Mouse (Mus musculus) common myeloid progenitor, adult 5-6 weeks (primary cell): Measurements from ENCODE around the gene Zfp553. TPM values are rescaled to one million over a fixed set of nuclear protein-coding genes. Genes with fewer than 3 reads are reported as not detected.
"Not testable (repeated sequence)": the region's sequence is repeated elsewhere in the genome, so short reads cannot be mapped to it uniquely, and the experiment has no call there.

Experiments used
- ATAC-seq: replicated peaks from 2 replicates; pipeline ENCODE4 v1.8.0; 2016; ENCODE audit warnings: low read depth, mild to moderate bottlenecking, moderate TSS enrichment, inconsistent platforms; ENCODE audit not compliant: poor library complexity, severe bottlenecking
- total RNA-seq: library from RNA; stranded (forward); fragments of 200-1000, 187-1606 nt; gene quantifications from 2 replicates; pipeline ENCODE4 v1.2.3, GENCODE M21; 2017

The Zfp553 gene
- total RNA-seq, 1 experiment from 2014 or later = 29.9 TPM

DNA sequence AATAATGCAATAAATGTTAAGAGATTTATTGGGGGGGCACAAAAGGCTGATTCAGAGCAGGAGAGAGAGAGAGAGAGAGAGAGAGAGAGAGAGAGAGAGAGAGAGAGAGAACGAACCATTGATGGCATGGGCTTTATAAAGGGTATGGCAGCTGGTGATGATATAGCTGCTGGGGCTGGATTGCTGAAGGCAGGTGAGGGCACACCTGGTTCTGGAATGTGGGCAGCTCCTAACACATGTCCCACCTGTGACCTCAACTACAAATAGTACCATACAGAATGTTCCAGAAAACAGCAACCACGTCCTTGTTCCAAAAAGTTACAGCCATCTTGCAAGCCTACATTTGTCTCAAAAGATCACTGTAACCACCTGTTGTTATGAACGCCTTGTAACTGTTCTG, 1.5 kb upstream of the Zfp553 start:
- no peak for ATAC-seq

DNA sequence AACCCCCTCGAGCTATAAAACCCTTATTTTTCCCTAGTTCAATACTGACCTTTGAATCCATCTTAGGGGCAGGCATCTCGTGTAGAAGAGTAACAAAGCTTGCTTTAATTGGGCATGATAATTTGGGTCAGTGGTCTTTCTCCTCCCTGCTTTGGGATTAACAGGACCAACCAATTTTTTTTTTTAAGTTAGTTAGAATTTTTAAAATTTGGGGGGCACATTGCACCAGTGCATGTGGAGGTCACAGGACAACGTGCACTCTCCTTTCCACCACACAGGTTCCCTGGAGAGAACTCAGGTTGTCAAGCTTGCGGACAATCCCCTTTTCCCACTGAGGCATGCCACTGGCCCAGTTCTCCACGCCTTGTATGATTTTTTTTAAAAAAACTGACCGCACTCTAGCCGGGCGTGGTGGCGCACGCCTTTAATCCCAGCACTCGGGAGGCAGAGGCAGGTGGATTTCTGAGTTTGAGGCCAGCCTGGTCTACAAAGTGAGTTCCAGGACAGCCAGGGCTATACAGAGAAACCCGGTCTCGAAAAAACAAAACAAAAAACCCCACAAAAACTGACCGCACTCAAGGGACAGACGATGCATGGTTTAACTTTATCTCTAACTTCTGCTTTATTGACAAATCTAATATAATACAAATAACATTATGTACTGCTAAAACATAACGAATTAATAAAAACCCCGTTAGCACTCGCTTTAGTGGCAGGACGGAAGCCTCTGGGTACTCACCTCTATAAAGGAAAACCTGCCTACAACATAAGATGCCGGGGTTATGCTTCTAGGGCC, 837 bp upstream of the Zfp553 start:
- no peak for ATAC-seq

DNA sequence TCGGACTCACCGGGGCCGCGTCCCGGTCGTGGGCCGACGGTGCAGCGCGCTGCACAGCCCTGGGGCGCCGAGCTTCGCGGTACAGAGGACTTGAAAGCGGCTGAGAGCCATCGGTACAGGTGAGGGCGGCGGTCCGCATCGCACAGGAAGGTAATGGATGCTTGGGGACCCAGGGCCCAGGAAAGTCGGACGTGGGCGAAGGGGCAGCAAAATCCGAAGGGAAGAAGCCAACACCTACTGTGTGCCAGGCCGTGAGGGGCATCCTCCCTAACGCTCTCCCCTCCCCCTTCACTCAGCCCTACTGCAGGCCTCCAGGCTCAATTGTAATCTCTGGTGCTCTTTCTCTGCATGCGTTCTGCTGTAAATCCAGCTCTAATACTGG, 498 bp downstream of the Zfp553 start:
- peak; percentile 9; the same call in 1 of the 2 replicates for ATAC-seq

DNA sequence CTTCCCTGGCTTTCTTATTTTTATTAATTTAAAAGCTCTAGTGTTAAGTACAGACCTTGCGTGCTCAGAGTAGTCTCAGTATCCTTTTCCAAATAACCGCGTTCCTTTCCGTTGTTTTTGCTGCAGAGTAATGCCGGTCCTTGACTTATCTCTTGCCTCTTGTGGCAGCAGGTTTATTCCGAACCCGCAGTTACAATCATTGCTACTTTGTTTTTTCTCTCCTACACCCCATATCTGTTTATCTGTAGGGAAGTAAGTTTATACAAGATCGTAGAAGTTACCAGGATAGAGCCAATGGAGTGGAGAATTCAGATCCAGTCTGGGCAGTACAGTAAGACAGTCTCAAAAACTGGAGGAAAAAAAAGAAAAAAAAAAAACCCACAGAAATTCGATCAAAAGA, 904 bp downstream of the Zfp553 start:
- no peak for ATAC-seq

DNA sequence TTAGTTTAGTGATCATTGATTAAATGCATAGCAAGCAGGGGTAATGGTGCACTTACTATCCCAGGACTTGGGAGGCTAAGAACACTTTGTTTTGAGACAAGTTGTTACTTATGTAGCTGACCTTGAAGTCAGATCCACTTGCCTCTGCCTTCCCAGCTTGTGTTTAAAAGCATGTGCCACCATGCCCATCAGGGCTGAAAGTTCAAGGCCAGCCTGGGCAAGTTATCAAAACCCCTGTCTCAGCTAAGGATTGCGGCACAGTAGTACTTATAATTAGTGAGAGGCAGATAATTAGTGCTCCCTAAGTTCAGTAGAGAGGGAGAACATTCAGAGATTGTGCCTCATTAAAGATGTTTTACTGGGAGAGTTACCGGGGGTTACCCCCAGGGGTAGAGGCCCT, 1.9 kb downstream of the Zfp553 start:
- no peak for ATAC-seq

DNA sequence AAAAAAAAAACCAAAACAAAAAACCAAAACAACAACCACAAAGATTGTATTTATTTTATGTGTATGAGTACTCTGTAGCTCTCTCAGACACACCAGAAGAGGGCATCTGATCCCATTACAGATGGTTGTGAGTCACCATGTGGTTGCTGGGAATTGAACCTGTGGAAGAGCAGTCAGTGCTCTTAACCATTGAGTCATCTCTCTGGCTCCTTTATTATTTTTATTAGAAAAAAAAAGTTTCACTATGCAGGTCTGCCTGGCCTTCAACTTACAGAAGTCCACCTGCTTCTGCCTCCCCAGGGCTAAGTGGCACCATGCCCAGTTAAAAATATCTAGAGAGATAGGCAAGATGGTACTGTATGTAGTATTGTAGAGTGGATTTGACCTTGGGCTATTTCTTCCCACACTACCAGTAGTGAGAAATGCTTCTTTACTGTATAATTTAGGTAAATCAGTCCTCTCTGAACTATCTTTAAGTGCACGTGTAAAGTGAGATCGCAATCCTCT, 10.6 kb downstream of the Zfp553 start:
- no peak for ATAC-seq

DNA sequence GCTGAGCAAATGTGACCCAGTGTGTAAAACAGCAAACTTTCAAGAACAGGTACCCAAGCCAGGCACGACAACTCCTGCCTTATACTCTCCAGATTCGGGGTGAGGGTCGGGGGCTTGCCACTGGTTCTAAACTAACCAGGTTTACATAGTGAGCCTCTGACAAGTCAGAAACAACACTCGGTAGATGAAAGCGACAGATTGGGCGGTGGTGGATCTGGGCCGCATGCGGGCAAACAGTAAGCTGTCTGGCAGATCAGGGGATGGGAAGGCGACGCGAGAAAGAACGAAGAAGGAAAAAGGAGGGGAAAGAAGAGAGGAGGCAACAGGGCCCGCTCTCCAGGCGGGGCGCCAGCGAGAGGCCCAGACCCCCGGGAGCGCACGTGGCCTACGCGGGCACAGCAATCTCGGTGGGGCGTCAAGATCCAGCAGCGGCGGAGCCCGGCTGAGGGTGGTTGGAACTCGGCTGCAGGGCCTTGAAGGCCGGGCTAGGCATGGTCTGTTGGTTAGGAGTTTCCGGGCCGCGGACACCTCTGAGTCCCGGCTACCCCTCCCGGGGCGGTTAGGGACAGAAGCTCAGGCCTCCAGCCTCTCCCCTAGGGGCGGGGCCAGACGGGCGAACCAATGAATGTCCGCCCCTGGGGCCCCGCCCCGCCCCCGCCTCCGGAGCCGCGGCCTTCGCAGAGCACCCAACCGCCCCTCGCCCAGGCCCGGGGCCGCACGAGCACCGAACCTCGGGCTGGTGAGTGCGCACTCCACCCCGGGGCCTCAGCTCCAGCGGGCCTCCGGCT, 11.2 kb downstream of the Zfp553 start, which contains the start of gene Zfp771:
Zfp771 (plus strand) TSS at position 405 of the 788 bp plus-strand sequence.
- ATAC-seq = peak; percentile 94

DNA sequence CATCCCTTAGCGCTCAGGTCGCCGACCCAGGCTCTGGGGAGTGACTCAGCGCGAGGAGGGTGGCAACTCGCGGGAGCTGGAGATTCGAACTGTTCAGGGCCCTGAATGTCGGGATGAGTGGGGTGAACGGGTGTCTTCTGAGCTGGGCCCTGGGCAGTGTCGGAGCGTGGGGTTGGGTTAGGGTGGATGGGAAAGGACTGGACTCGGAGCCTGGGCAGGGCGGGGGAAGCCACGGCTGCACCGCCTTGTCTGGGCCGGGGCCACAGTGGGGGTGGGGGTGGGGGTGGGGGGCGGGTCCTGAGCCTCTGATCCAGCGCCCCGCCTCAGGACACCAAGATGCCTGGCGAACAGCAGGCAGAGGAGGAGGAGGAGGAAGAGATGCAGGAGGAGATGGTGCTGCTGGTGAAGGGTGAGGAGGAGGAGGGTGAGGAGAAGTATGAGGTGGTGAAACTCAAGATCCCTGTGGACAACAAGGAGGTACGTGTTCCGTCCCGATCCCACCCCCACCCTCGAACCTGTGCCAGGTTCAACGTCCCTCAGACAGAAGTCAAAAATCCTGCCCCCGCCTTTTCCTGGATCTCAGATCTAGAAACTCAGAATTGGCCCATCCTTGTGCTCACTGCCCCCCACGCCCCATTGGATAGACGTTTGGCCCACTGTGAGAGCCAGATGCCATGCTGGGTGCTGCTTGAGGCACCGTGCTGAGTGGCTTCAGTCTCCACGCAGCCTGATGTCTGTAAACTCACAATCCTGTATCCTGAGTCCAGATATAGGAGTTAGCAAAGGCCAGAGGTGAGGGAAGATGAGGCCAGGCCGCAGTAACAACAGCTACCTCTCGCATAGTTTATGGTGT, 12.0 kb downstream of the Zfp553 start:
- ATAC-seq = peak; percentile 29

DNA sequence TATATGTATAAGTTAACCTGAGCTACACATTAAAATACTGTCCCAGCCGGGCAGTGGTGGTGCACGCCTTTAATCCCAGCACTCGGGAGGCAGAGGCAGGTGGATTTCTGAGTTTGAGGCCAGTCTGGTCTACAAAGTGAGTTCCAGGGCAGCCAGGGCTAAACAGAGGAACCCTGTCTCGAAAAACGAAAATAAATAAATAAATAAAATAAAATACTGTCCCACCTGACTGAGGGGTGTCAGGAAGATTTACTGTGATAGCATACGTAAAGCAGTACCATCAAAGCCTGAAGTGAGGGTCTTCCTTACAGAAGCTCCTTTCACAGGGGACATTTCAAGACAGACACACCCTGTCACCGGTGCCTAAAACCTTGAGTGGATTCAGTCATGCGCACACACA, 17.6 kb downstream of the Zfp553 start:
- ATAC-seq = not testable (repeated sequence)

DNA sequence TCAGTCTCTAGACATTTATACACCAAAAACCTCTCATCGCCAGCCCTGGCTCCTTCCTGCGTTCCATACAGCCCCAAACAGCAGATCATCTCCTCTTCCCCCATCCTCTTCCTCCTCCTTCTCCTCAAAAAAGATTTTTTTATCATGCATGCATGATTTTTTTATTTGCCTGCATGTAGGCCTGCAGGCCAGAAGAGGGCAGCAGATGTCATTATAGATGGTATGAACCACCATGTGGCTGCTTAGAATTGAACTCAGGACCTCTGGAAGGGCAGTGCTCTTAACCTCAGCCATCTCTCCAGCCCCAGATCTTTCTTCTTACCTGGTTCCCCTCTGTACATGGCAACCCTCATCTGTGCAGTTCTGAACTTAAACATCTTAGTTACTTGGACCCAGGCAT, 19.6 kb downstream of the Zfp553 start:
- 0 out of 2 replicates have a peak, but pooled peaks have one; percentile 14 for ATAC-seq

DNA sequence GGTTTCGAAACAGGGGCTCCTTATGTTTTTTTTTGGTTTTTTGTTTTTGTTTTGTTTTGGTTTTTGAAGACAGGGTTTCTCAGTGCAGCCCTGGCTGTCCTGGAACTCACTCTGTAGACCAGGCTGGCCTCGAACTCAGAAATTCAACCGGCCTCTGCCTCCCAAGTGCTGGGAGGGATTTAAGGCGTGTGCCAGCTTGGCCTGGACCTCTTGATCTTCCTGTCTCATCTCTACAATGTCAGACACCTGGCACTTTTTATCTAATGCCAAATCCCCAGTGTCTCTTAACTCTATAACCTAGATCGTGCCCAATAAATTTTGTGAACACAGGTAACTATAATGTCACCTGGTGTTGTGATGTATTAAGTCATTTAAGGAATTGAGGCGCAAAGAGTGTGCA, 20.5 kb downstream of the Zfp553 start:
- ATAC-seq = no peak

DNA sequence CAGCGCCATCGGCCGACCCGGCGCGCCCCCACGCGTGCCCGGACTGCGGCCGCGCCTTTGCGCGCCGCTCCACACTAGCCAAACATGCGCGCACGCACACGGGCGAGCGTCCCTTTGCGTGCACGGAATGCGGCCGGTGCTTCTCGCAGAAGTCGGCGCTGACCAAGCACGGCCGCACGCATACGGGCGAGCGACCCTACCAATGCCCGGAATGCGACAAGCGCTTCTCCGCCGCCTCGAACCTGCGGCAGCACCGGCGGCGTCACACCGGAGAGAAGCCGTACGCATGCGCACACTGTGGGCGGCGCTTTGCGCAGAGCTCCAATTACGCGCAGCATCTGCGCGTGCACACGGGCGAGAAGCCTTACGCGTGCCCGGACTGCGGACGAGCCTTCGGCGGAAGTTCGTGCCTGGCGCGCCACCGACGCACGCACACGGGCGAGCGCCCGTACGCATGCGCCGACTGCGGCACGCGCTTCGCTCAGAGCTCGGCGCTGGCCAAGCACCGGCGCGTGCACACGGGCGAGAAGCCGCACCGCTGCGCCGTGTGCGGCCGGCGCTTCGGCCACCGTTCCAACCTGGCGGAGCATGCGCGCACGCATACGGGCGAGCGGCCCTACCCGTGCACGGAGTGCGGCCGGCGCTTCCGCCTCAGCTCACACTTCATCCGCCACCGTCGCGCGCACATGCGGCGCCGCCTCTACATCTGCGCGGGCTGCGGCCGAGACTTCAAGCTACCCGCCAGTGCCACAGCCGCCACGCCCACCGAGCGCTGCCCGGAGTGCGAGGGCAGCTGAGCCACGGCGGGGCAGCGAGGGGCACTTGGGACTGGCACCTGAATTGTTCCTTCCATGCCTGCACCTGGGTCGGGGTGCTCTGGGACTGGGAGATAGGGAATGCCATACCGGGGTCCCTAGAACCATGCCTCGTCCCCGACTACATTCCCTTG, 21.2 kb downstream of the Zfp553 start:
- ATAC-seq = peak; percentile 69

DNA sequence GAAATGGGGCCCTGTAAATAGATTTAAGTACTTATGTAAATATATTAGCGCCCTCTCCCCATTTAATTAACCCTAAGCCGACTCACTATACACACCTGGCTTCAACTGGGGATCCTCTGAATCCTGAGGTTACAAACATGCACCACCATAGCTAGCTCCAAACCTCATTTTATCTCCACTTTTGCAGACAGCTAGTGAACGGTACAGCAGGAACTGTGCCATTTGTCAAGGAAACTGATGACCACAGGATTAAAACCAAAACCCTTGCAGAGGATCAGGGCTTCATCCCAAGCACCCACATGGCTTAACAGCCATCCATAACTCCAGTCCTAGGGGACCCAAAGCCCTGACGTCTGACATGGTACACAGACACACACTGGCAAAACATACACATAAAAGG, 22.1 kb downstream of the Zfp553 start:
- ATAC-seq = peak; percentile 24

DNA sequence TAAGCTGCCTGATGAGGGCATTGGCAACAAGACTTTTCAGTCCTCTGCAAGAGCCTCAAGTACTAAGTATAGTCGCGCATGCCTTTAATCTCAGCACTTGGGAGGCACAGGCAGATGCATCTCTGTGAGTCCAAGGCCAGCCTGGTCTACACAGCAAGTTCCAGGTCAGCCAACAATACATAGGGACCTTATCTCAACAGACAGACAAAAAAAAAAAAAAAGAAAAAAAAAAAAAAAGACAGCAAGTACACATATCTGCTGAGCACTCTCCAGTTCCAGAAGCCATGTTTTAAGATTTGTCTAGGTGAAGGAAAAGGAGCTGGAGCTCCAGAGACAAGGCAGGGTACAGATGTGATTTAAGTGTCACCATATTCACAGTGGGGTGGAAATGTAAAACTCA, 23.1 kb downstream of the Zfp553 start:
- ATAC-seq = no peak

DNA sequence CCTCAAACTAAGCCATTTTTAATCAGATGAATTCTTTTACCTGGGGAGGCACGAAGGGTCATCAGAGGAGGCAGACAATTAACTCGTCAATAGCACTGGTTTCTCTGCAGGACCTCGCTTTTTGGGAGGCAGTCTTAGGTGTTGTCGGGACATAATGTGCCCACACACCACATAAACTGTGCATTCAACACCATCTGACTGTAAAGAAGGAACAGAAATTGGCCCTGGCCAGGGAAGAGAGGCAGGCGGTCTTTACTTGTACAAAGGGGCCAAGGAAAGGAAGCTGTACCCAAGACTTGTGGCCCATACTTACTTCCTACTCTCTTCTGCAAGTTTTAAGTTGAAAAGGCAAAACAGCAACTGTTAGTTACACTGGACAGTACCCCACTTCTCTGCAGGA, 23.7 kb downstream of the Zfp553 start:
- ATAC-seq = no peak

DNA sequence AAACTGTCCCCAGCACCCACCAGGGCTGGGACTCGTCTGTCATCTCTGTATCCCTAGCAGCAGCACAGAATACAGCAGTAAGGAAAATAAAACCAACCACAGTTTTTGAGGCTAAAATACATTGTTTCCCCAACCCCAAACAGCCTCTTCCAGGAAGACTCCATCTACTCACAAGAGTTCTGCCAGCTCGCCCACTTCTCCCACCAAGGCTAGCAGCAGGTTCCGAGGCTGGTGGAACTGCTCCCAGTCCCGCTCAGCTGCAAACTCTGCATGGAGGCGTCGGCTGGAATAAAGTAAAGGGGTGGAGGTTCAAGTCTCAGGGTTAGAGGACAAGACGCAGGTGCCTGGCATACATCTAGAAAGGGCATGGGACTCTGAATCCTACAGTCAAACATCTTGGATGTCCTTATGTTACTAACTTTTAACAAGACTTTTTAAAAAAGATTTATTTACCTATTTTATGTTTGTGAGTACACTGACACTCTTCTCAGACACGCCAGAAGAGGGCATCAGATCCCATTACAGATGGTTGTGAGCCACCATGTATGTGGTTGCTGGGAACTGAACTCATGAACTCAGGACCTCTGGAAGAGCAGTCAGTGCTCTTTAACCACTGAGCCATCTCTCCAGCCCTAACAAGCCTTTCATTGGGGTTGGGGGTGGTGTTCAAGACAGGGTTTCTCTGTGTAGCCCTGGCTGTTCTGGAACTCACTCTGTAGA, 26.5 kb downstream of the Zfp553 start:
- ATAC-seq = no peak

DNA sequence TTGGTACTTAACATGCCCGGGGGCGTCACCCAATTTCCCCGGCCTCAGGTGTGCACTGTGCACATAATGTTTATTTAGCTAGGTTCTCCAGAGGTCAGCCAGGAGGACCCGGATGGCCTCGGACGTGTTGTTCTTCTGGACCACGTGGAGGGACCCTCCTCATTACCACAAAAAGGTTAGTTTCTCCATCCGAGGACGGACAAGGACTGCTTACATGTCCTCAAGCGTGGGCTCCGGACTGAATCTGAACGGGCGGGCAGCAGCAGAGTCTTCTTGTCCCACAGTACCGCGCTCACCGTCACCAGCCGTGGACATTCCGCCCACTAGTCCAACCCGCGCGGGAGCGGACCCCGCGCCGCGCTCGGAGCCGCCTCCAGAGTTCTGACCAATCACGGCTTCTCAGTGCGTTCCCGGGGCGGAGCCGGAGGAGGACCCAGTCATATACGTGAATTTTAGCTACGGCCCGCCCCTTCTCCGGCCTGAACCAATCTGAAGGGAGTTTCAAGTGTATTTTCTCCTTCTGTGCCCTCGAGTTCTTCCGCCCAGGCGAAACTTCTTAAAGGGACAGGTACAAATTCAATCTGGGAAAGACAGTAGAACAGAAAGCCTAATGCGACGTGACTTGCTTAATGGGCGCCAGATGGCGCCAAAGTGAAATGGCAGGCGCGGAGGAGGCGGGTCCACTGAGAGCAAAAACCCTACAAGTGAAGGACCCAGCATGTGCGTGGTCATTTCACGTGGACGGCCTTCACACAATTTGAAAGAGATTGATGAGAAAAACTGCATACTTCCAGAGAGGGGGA, 27.6 kb downstream of the Zfp553 start, which contains the start of gene Dctpp1:
Dctpp1 (minus strand) TSS at position 401 of the 803 bp plus-strand sequence.
- ATAC-seq = peak; percentile 91
